Mouse (Mus musculus) adrenal gland, postnatal 10 days (tissue): ENCODE data around the gene Mad2l1bp. TPM values are rescaled to one million over a fixed set of nuclear protein-coding genes. Genes with fewer than 3 reads are reported as not detected.
A peak's percentile ranks its signal among the peaks of the same experiment; 100 is the strongest.

ENCODE experiments used
- DNase-seq: peaks from one replicate; pipeline ENCODE4 v3.0.0; 2021; ENCODE audit warnings: mixed read lengths
- total RNA-seq, 2 experiments: library from RNA; stranded (reverse); gene quantifications; 2 replicates each; pipeline ENCODE4 v1.2.3; 2021

Gene Mad2l1bp
- total RNA-seq, 2 experiments from 2014 or later: 14.1 to 15.0 TPM

GRCm38 (mm10) chr17:46156680-46157079, 3.3 kb upstream of the Mad2l1bp start:
- no peak for DNase-seq

- no peak for DNase-seq
These were observed 983 bp upstream of the Mad2l1bp start for GRCm38 (mm10) chr17:46154336-46154735.

GRCm38 (mm10) chr17:46143578-46144423, 9.6 kb downstream of the Mad2l1bp start, which contains the start of gene Rsph9:
TSS of gene Rsph9 (minus strand) at chr17:46144216.
- peak; percentile 90 for DNase-seq

GRCm38 (mm10) chr17:46139872-46140271, 13.5 kb downstream of the Mad2l1bp start:
- DNase-seq: no peak

GRCm38 (mm10) chr17:46138563-46139236, 14.7 kb downstream of the Mad2l1bp start:
- peak; percentile 50 for DNase-seq

- DNase-seq: no peak
These were observed 20.5 kb downstream of the Mad2l1bp start for GRCm38 (mm10) chr17:46132862-46133261.

GRCm38 (mm10) chr17:46132058-46132718, 21.2 kb downstream of the Mad2l1bp start:
- peak; percentile 89 for DNase-seq

- peak; percentile 59 for DNase-seq
These were observed 23.4 kb downstream of the Mad2l1bp start for GRCm38 (mm10) chr17:46129741-46130498.

GRCm38 (mm10) chr17:46127814-46128493, 25.4 kb downstream of the Mad2l1bp start:
- DNase-seq: no peak

- peak; percentile 72 for DNase-seq
These were observed 26.7 kb downstream of the Mad2l1bp start for GRCm38 (mm10) chr17:46126608-46127007.

- DNase-seq: no peak
These were observed 29.2 kb downstream of the Mad2l1bp start for GRCm38 (mm10) chr17:46123953-46124700.

- DNase-seq: no peak
These were observed 30.1 kb downstream of the Mad2l1bp start for GRCm38 (mm10) chr17:46123285-46123684.

- no peak for DNase-seq
These were observed 30.6 kb downstream of the Mad2l1bp start for GRCm38 (mm10) chr17:46122791-46123190.

GRCm38 (mm10) chr17:46119641-46120040, 33.7 kb downstream of the Mad2l1bp start:
- no peak for DNase-seq

- DNase-seq: no peak
These were observed 34.9 kb downstream of the Mad2l1bp start for GRCm38 (mm10) chr17:46118423-46118850.

GRCm38 (mm10) chr17:46117623-46118422, 35.5 kb downstream of the Mad2l1bp start:
- peak; percentile 62 for DNase-seq

GRCm38 (mm10) chr17:46116881-46117280, 36.5 kb downstream of the Mad2l1bp start:
- DNase-seq: no peak

GRCm38 (mm10) chr17:46116138-46116537, 37.2 kb downstream of the Mad2l1bp start:
- DNase-seq: no peak

GRCm38 (mm10) chr17:46115489-46115888, 37.9 kb downstream of the Mad2l1bp start:
- DNase-seq: no peak
